Mouse (Mus musculus): Measurements from ENCODE around the gene Ttc28. TPM values are rescaled to one million over a fixed set of nuclear protein-coding genes. Genes with fewer than 3 reads are reported as not detected.

Ttc28 gene
- polyA plus RNA-seq, 1 experiment from 2014 or later, result 12.1 TPM

GRCm38 (mm10) chr5:111155271-111155670, 275.7 kb downstream of the Ttc28 start:
- Histone ChIP-seq H3K27ac (ENCODE audit: low read length) (peak overlapping the region; percentile 15; the same call in 1 of the 2 replicates), H3K4me3 (ENCODE audit: low read length) (no peak overlapping the region), H3K36me3 (ENCODE audit: insufficient read depth, low read length) (no peaks in the 10 kb centered on the region), H3K27me3 (ENCODE audit: insufficient read depth, low read length) (no peaks in the 10 kb centered on the region), H3K9ac (replicated peaks; ENCODE audit: low read length) (0 out of 2 replicates have a peak overlapping the region, but pooled peaks have one; percentile 18), H3K4me1 (ENCODE audit: insufficient read depth, low read length) (peaks cover 56% of the 10 kb centered on the region), H3K4me2 (replicated peaks; ENCODE audit: low read depth, low read length) (no peak overlapping the region), H3K9me3 (ENCODE audit: low read length) (no peaks in the 10 kb centered on the region)
- WGBS, result 67% methylated on average over 4 of the region's 4 CpGs
- no peak for ATAC-seq (ENCODE audit: low FRiP score, low TSS enrichment)

- Histone ChIP-seq H3K9me3 (ENCODE audit: low read length) (no peaks in the 10 kb centered on the region), H3K4me2 (replicated peaks; ENCODE audit: low read depth, low read length) (no peak overlapping the region), H3K27ac (ENCODE audit: low read length) (peak overlapping the region; percentile 54; the same call in 1 of the 2 replicates), H3K36me3 (ENCODE audit: insufficient read depth, low read length) (no peaks in the 10 kb centered on the region), H3K9ac (replicated peaks; ENCODE audit: low read length) (no peak overlapping the region), H3K4me3 (ENCODE audit: low read length) (no peak overlapping the region), H3K4me1 (ENCODE audit: insufficient read depth, low read length) (peaks cover 58% of the 10 kb centered on the region), H3K27me3 (ENCODE audit: insufficient read depth, low read length) (no peaks in the 10 kb centered on the region)
- no peak for ATAC-seq (ENCODE audit: low FRiP score, low TSS enrichment)
- WGBS, result 87% methylated on average over 12 of the region's 12 CpGs
These were observed 276.3 kb downstream of the Ttc28 start for GRCm38 (mm10) chr5:111155928-111156327.

- no peaks in the 10 kb centered on the region for H3K27me3 ChIP-seq (ENCODE audit: insufficient read depth, low read length)
- 88% methylated on average over 9 of the region's 9 CpGs for WGBS
- no peak for ATAC-seq (ENCODE audit: low FRiP score, low TSS enrichment)
- H3K9me3 ChIP-seq (ENCODE audit: low read length), result no peaks in the 10 kb centered on the region
- H3K27ac ChIP-seq (ENCODE audit: low read length), result no peak overlapping the region
- no peak overlapping the region for H3K4me3 ChIP-seq (ENCODE audit: low read length)
- peaks cover 57% of the 10 kb centered on the region for H3K4me1 ChIP-seq (ENCODE audit: insufficient read depth, low read length)
- no peak overlapping the region for H3K4me2 ChIP-seq (replicated peaks; ENCODE audit: low read depth, low read length)
- no peaks in the 10 kb centered on the region for H3K36me3 ChIP-seq (ENCODE audit: insufficient read depth, low read length)
- H3K9ac ChIP-seq (replicated peaks; ENCODE audit: low read length), result no peak overlapping the region
These were observed 278.7 kb downstream of the Ttc28 start for GRCm38 (mm10) chr5:111158266-111158665.

GRCm38 (mm10) chr5:111159628-111160321, 280.2 kb downstream of the Ttc28 start:
- no peaks in the 10 kb centered on the region for H3K9me3 ChIP-seq (ENCODE audit: low read length)
- 36% methylated on average over 23 of the region's 23 CpGs for WGBS
- H3K4me1 ChIP-seq (ENCODE audit: insufficient read depth, low read length), result peaks cover 58% of the 10 kb centered on the region
- no peak for ATAC-seq (ENCODE audit: low FRiP score, low TSS enrichment)
- no peaks in the 10 kb centered on the region for H3K36me3 ChIP-seq (ENCODE audit: insufficient read depth, low read length)
- H3K4me2 ChIP-seq (replicated peaks; ENCODE audit: low read depth, low read length), result peak overlapping the region; percentile 36
- H3K4me3 ChIP-seq (ENCODE audit: low read length), result no peak overlapping the region
- H3K27ac ChIP-seq (ENCODE audit: low read length), result peak overlapping the region; percentile 19; the same call in 1 of the 2 replicates
- H3K27me3 ChIP-seq (ENCODE audit: insufficient read depth, low read length), result peaks cover 2% of the 10 kb centered on the region; the same call in 1 of the 2 replicates
- H3K9ac ChIP-seq (replicated peaks; ENCODE audit: low read length), result 0 out of 2 replicates have a peak overlapping the region, but pooled peaks have one; percentile 24

- H3K27ac ChIP-seq (ENCODE audit: low read length), result no peak overlapping the region
- no peak overlapping the region for H3K4me2 ChIP-seq (replicated peaks; ENCODE audit: low read depth, low read length)
- peaks cover 61% of the 10 kb centered on the region for H3K4me1 ChIP-seq (ENCODE audit: insufficient read depth, low read length)
- H3K36me3 ChIP-seq (ENCODE audit: insufficient read depth, low read length), result no peaks in the 10 kb centered on the region
- no peak overlapping the region for H3K9ac ChIP-seq (replicated peaks; ENCODE audit: low read length)
- no peak overlapping the region for H3K4me3 ChIP-seq (ENCODE audit: low read length)
- ATAC-seq (ENCODE audit: low FRiP score, low TSS enrichment), result no peak
- H3K9me3 ChIP-seq (ENCODE audit: low read length), result no peaks in the 10 kb centered on the region
- 69% methylated on average over 7 of the region's 7 CpGs for WGBS
- H3K27me3 ChIP-seq (ENCODE audit: insufficient read depth, low read length), result peaks cover 2% of the 10 kb centered on the region; the same call in 1 of the 2 replicates
These were observed 281.7 kb downstream of the Ttc28 start for GRCm38 (mm10) chr5:111161146-111161930.

GRCm38 (mm10) chr5:111162857-111163256, 283.3 kb downstream of the Ttc28 start:
- peaks cover 2% of the 10 kb centered on the region; the same call in 1 of the 2 replicates for H3K27me3 ChIP-seq (ENCODE audit: insufficient read depth, low read length)
- H3K36me3 ChIP-seq (ENCODE audit: insufficient read depth, low read length), result no peaks in the 10 kb centered on the region
- no peak overlapping the region for H3K9ac ChIP-seq (replicated peaks; ENCODE audit: low read length)
- H3K27ac ChIP-seq (ENCODE audit: low read length), result peak overlapping the region; percentile 58; the same call in 1 of the 2 replicates
- H3K4me2 ChIP-seq (replicated peaks; ENCODE audit: low read depth, low read length), result no peak overlapping the region
- WGBS, result 51% methylated on average over 6 of the region's 6 CpGs
- no peak overlapping the region for H3K4me3 ChIP-seq (ENCODE audit: low read length)
- H3K4me1 ChIP-seq (ENCODE audit: insufficient read depth, low read length), result peaks cover 61% of the 10 kb centered on the region
- no peaks in the 10 kb centered on the region for H3K9me3 ChIP-seq (ENCODE audit: low read length)
- no peak for ATAC-seq (ENCODE audit: low FRiP score, low TSS enrichment)

- Histone ChIP-seq H3K9ac (replicated peaks; ENCODE audit: low read length) (peak overlapping the region; percentile 41; the same call in 1 of the 2 replicates), H3K36me3 (ENCODE audit: insufficient read depth, low read length) (no peaks in the 10 kb centered on the region), H3K4me1 (ENCODE audit: insufficient read depth, low read length) (peaks cover 61% of the 10 kb centered on the region), H3K9me3 (ENCODE audit: low read length) (no peaks in the 10 kb centered on the region), H3K4me2 (replicated peaks; ENCODE audit: low read depth, low read length) (no peak overlapping the region), H3K4me3 (ENCODE audit: low read length) (no peak overlapping the region), H3K27ac (ENCODE audit: low read length) (peak overlapping the region; percentile 58; the same call in 1 of the 2 replicates), H3K27me3 (ENCODE audit: insufficient read depth, low read length) (peaks cover 2% of the 10 kb centered on the region; the same call in 1 of the 2 replicates)
- 31% methylated on average over 11 of the region's 11 CpGs for WGBS
- no peak for ATAC-seq (ENCODE audit: low FRiP score, low TSS enrichment)
These were observed 283.8 kb downstream of the Ttc28 start for GRCm38 (mm10) chr5:111163377-111163776.

- no peak overlapping the region for H3K4me2 ChIP-seq (replicated peaks; ENCODE audit: low read depth, low read length)
- no peaks in the 10 kb centered on the region for H3K9me3 ChIP-seq (ENCODE audit: low read length)
- 0 out of 2 replicates have a peak, but pooled peaks have one; percentile 37 for ATAC-seq (ENCODE audit: low FRiP score, low TSS enrichment)
- 15% methylated on average over 9 of the region's 9 CpGs for WGBS
- H3K27me3 ChIP-seq (ENCODE audit: insufficient read depth, low read length), result peaks cover 2% of the 10 kb centered on the region; the same call in 1 of the 2 replicates
- peaks cover 54% of the 10 kb centered on the region for H3K4me1 ChIP-seq (ENCODE audit: insufficient read depth, low read length)
- H3K4me3 ChIP-seq (ENCODE audit: low read length), result no peak overlapping the region
- H3K27ac ChIP-seq (ENCODE audit: low read length), result peak overlapping the region; percentile 58; the same call in 1 of the 2 replicates
- H3K9ac ChIP-seq (replicated peaks; ENCODE audit: low read length), result no peak overlapping the region; the same call in 1 of the 2 replicates
- no peaks in the 10 kb centered on the region for H3K36me3 ChIP-seq (ENCODE audit: insufficient read depth, low read length)
These were observed 284.8 kb downstream of the Ttc28 start for GRCm38 (mm10) chr5:111164348-111164920.

- Histone ChIP-seq H3K4me1 (ENCODE audit: insufficient read depth, low read length) (peaks cover 13% of the 10 kb centered on the region), H3K36me3 (ENCODE audit: insufficient read depth, low read length) (no peaks in the 10 kb centered on the region), H3K9me3 (ENCODE audit: low read length) (no peaks in the 10 kb centered on the region), H3K27ac (ENCODE audit: low read length) (no peak overlapping the region), H3K9ac (replicated peaks; ENCODE audit: low read length) (no peak overlapping the region), H3K4me3 (ENCODE audit: low read length) (no peak overlapping the region), H3K4me2 (replicated peaks; ENCODE audit: low read depth, low read length) (no peak overlapping the region), H3K27me3 (ENCODE audit: insufficient read depth, low read length) (no peaks in the 10 kb centered on the region)
- 70% methylated on average over 9 of the region's 9 CpGs for WGBS
- no peak for ATAC-seq (ENCODE audit: low FRiP score, low TSS enrichment)
These were observed 290.8 kb downstream of the Ttc28 start for GRCm38 (mm10) chr5:111170383-111170782.

Measured in kidney, embryonic 16.5 days (tissue).